ENCODE assay signal across 8 mouse cellular contexts in genomic region chr11:17160242-17160641, GRCm38 (mm10). TPM values are rescaled to one million over a fixed set of nuclear protein-coding genes. Genes with fewer than 3 reads are reported as not detected.
DNase-seq lines count a peak whose midpoint lies in the region; ATAC-seq lines count a peak whose summit lies in the region.

No protein-coding gene starts in this region.

- WGBS in intestine, embryonic 15.5 days: under 1% methylated on average over 12 of the region's 12 CpGs

- DNase-seq in urinary bladder, postnatal 14 days (ENCODE audit: low spot score): peak; percentile 64
- no peak for DNase-seq in urinary bladder, adult 2 months (ENCODE audit: low spot score)
- DNase-seq in cerebellum, postnatal 36 days: peak; percentile 52 to 63
- DNase-seq in gastrocnemius, postnatal 14 days: peak; percentile 13
- peak; percentile 12 to 36 for DNase-seq in left cerebral cortex, postnatal 36 days (ENCODE audit: low spot score in 2 of 2)
- DNase-seq in mesoderm, embryonic 11.5 days (ENCODE audit: low read depth, low spot score): peak; percentile 61
- peak; percentile 45 for DNase-seq in skeletal muscle tissue, adult 2 months (ENCODE audit: low read depth, low spot score)

- no peaks in the 10 kb centered on the region for H3K27me3 ChIP-seq in intestine, embryonic 15.5 days (replicated peaks)

- peak overlapping the region; percentile 56 for H3K4me2 ChIP-seq in intestine, embryonic 15.5 days (replicated peaks)

- peak overlapping the region; percentile 97 for H3K27ac ChIP-seq in intestine, embryonic 15.5 days

- H3K4me3 ChIP-seq in intestine, embryonic 15.5 days (replicated peaks): peak overlapping the region; percentile 96

- ATAC-seq in intestine, embryonic 15.5 days: no peak

- no peaks in the 10 kb centered on the region for H3K9me3 ChIP-seq in intestine, embryonic 15.5 days

- intact Hi-C loops in gastrocnemius, postnatal 14 days (cut with DNase I; ENCODE audit: low total_unique reads): loop anchor here (10.0 kb wide), 1 partner anchor 55 kb away; the partner anchor contains the start of gene Pno1
- intact Hi-C loops in left cerebral cortex, postnatal 36 days (cut with DNase I): no loop called here

- H3K36me3 ChIP-seq in intestine, embryonic 15.5 days: no peaks in the 10 kb centered on the region

- peak overlapping the region; percentile 97 for H3K9ac ChIP-seq in intestine, embryonic 15.5 days

- H3K4me1 ChIP-seq in intestine, embryonic 15.5 days (replicated peaks): peaks cover 16% of the 10 kb centered on the region

RNA-seq across cellular contexts. Expression of gene Ppp3r1, which starts 1.2 kb away (rescaled TPM):
- polyA plus RNA-seq in urinary bladder, adult 2 months (2012; rRNA removed): 60.9 and 63.7 TPM in 2 replicates
- total RNA-seq in gastrocnemius, postnatal 14 days (2021): 100 to 1,000 TPM; 164 to 178 TPM
- 100 and 111 TPM in 2 replicates for polyA plus RNA-seq in intestine, embryonic 15.5 days (2015; fragmentation: Nextera tagmentation; extraction: Ambion mirVana)
- 100 to 1,000 TPM; 705 to 781 TPM for total RNA-seq in left cerebral cortex, postnatal 36 days (2021)

RNA-seq across cellular contexts. Expression of gene Wdr92, which starts 21.7 kb away (rescaled TPM):
- polyA plus RNA-seq in urinary bladder, adult 2 months (2012; rRNA removed): 11.1 and 11.8 TPM in 2 replicates
- total RNA-seq in gastrocnemius, postnatal 14 days (2021): 1 to 10 TPM; 5.0 to 6.6 TPM
- polyA plus RNA-seq in intestine, embryonic 15.5 days (2015; fragmentation: Nextera tagmentation; extraction: Ambion mirVana): 24.7 and 27.2 TPM in 2 replicates
- total RNA-seq in left cerebral cortex, postnatal 36 days (2021): 1 to 10 TPM; 8.0 to 8.6 TPM

RNA-seq across cellular contexts. Expression of gene Pno1, which starts 51.1 kb away (rescaled TPM):
- 17.2 and 17.8 TPM in 2 replicates for polyA plus RNA-seq in urinary bladder, adult 2 months (2012; rRNA removed)
- total RNA-seq in gastrocnemius, postnatal 14 days (2021): 10 to 100 TPM; 43.3 to 45.4 TPM
- polyA plus RNA-seq in intestine, embryonic 15.5 days (2015; fragmentation: Nextera tagmentation; extraction: Ambion mirVana): 80.1 and 89.9 TPM in 2 replicates
- 10 to 100 TPM; 24.0 to 26.1 TPM for total RNA-seq in left cerebral cortex, postnatal 36 days (2021)
